Mouse (Mus musculus) small intestine, adult 2 months (tissue): ENCODE data around the gene C1qtnf7. TPM values are rescaled to one million over a fixed set of nuclear protein-coding genes. Genes with fewer than 3 reads are reported as not detected.

ENCODE experiments used
- H3K27ac ChIP-seq: fragments of 200-500 bp; 2 replicates; pipeline ENCODE4 v1.5.1; 2012; ENCODE audit warnings: low read depth, low read length, control low read depth, inconsistent platforms; ENCODE audit not compliant: insufficient read depth
- H3K27me3 ChIP-seq: fragments of 200-500 bp; 2 replicates; pipeline ENCODE4 v1.6.1; 2012; ENCODE audit warnings: mild to moderate bottlenecking, moderate library complexity, low read length, inconsistent platforms; ENCODE audit not compliant: control insufficient read depth, insufficient read depth
- H3K36me3 ChIP-seq: fragments of 200-500 bp; 2 replicates; pipeline ENCODE4 v1.6.1; 2012; ENCODE audit warnings: mild to moderate bottlenecking, low read length, control low read depth, inconsistent platforms; ENCODE audit not compliant: control insufficient read depth, insufficient read depth
- H3K4me1 ChIP-seq: fragments of 200-500 bp; 2 replicates; pipeline ENCODE4 v1.6.1; 2012; ENCODE audit warnings: low read length, inconsistent platforms, mixed read lengths; ENCODE audit not compliant: control insufficient read depth, insufficient read depth, insufficient read length
- H3K4me3 ChIP-seq: fragments of 200-500 bp; 2 replicates; pipeline ENCODE4 v1.5.1; 2012; ENCODE audit warnings: low read depth, mild to moderate bottlenecking, control low read depth, inconsistent platforms, low read length, moderate library complexity
- CTCF ChIP-seq: fragments of 200-500 bp; IDR thresholded peaks from 2 replicates; pipeline ENCODE4 v1.5.1; 2012; ENCODE audit warnings: low read depth, mild to moderate bottlenecking, control low read depth, inconsistent platforms, low read length, moderate library complexity, mixed read lengths; ENCODE audit not compliant: insufficient replicate concordance, insufficient read length; ENCODE audit errors: extremely low read depth
- POLR2A ChIP-seq: fragments of 200-500 bp; IDR thresholded peaks from 2 replicates; pipeline ENCODE4 v1.6.1; 2012; ENCODE audit warnings: low read depth, mild to moderate bottlenecking, control low read depth, inconsistent platforms, low read length, moderate library complexity
- WGBS: fragments of 180-500 bp; shearing (Covaris S2); methylation state at CpG from one replicate; pipeline ENCODE4 v1.1.7; 2018; 5-methylcytosine and 5-hydroxymethylcytosine counted together
- polyA plus RNA-seq: library from polyadenylated mRNA; depleted of rRNA; stranded (reverse); fragments of >200 nt; gene quantifications from 2 replicates; pipeline ENCODE4 v1.2.3, GENCODE M21; 2012

C1qtnf7 gene
- polyA plus RNA-seq, 1 experiment, result 0.58 TPM

DNA sequence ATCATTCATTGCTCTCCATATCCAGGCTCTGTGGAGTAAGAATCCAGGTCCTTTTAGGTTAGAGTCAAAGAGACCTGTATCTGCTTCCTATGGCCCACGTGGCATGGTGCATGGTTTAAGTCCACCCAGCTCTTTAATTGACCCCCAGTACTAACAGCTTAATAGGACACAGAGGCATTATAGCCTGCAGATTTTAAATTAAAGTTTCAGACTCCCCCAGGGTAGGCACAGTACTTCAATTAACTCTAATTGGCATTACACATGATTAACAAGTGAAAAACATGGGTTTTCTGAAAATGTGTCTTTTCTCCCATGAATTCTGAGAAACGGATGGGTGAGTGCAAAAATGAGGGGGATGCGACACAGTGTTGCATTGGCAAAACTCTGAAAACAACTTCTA, 92.7 kb downstream of the C1qtnf7 start:
- H3K36me3 ChIP-seq, result no peaks in the 10 kb centered on the region
- TF ChIP-seq CTCF, result no peak
- no peak for TF ChIP-seq POLR2A
- WGBS, result 80% methylated on average over 3 of the region's 3 CpGs
- no peak overlapping the region for H3K4me3 ChIP-seq
- H3K27me3 ChIP-seq, result no peaks in the 10 kb centered on the region
- no peaks in the 10 kb centered on the region for H3K4me1 ChIP-seq
- H3K27ac ChIP-seq, result no peak overlapping the region

DNA sequence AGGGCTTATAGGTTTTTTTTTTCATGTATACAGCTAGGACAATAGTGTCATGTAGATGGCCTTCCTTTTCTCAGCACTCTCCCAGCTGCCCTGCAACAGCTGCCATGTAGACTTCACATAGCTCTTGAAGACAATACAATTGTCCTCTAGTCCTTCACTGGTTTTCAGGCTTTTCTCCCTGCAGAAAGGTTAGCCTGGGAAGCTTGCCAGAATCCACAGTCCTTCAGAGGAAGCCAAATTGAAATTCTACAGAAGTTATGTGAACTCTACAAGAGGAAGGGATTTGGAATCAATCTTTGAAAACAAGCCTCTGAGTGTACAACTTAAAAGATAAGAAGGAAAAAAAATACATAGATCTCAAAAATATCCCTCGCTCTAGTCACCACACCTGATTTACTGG, 94.4 kb downstream of the C1qtnf7 start:
- TF ChIP-seq POLR2A, result no peak
- TF ChIP-seq CTCF, result no peak
- WGBS, result 73% methylated on average over 1 of the region's 1 CpGs
- no peak overlapping the region for H3K27ac ChIP-seq

DNA sequence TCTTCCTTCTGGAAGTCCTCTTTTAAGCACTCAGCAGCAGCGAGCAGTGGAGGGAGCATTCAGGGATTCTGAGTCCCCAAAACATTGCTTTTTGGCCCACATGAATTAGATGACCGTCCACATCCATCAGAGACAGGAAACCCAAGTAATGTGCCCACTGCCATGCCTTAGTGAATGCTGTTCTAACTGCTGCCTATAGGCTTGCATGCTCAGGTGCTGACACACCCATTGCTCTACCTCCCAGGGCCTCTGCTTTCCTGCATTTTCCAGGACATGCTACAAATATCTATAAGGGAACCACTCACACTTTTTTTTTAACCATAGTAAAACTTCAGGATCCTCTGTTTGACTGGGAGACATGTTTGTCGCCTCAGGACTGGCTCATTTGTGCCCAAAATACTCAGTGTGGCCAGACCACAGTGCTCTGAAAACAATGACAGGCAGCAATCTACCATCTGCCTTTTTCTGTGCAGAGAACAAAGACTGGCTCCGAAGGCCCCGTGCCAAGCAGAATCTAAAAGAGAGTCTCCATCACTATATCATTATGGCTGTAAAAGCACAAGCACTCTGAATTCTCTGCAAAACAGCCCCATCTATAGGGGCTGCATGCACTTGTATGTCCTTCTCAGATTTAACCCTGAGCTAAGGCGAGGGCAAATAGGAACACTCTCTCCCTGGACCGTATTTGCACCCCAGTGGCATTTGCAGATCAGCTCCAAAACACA, 106.4 kb downstream of the C1qtnf7 start:
- no peaks in the 10 kb centered on the region for H3K4me1 ChIP-seq
- no peaks in the 10 kb centered on the region for H3K27me3 ChIP-seq
- no peaks in the 10 kb centered on the region for H3K36me3 ChIP-seq
- H3K27ac ChIP-seq, result no peak overlapping the region
- no peak overlapping the region for H3K4me3 ChIP-seq
- 66% methylated on average over 7 of the region's 7 CpGs for WGBS
- TF ChIP-seq POLR2A (no peak), CTCF (no peak)

More for the DNA sequence above, 94.4 kb downstream of the C1qtnf7 start:
- Histone ChIP-seq H3K4me1 (no peaks in the 10 kb centered on the region), H3K27me3 (no peaks in the 10 kb centered on the region), H3K4me3 (no peak overlapping the region), H3K36me3 (no peaks in the 10 kb centered on the region)

DNA sequence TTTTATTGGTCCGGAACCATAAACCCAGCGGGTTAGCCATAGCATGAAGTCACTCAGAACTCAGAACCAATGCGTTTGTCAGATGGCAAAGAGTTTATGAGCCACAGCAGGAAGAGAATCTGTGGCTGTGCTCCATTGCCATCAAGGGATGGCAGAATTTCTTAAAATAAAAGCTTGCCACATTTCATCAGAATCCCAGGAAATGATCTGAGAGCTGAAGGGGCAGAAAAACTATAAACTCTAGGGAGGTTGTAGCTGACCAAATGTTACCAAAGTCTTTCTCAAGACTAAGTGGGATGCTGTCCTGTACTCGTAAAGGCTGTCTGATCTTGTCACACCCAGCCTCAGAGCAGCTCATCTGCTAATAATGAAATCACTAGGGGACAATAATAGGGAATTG, 110.1 kb downstream of the C1qtnf7 start:
- no peaks in the 10 kb centered on the region for H3K4me1 ChIP-seq
- no peaks in the 10 kb centered on the region for H3K36me3 ChIP-seq
- TF ChIP-seq CTCF (no peak), POLR2A (no peak)
- H3K4me3 ChIP-seq, result no peak overlapping the region
- no peak overlapping the region for H3K27ac ChIP-seq
- no peaks in the 10 kb centered on the region for H3K27me3 ChIP-seq
- 71% methylated on average over 4 of the region's 4 CpGs for WGBS

DNA sequence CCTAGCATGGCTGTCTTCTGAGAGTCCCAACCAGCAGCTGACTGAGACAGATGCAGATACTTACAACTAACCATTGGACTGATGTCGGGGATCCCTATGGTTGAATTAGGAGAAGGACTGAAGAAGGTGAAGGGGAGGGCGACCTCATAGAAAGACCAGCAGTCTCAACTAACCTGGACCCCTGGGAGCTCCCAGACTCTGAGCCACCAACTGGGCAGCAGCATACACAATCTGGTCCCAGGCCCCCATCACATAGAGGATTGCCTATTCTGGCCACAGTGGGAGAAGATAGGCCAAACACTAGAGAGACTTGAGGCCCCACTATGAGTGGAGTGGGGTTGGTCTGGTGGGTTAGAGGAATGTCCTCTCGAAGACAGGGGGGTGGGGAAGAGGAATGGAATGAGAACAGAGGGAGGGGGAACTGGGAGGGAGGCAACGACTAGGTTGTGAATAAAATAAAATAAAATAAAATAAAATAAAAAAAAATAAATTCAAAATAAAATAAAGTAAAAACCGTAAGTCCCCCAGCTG, 118.8 kb downstream of the C1qtnf7 start:
- TF ChIP-seq POLR2A, result no peak
- TF ChIP-seq CTCF, result no peak
- 75% methylated on average over 5 of the region's 5 CpGs for WGBS
- no peak overlapping the region for H3K4me3 ChIP-seq
- no peak overlapping the region for H3K27ac ChIP-seq
- H3K4me1 ChIP-seq, result no peaks in the 10 kb centered on the region
- H3K27me3 ChIP-seq, result no peaks in the 10 kb centered on the region
- H3K36me3 ChIP-seq, result no peaks in the 10 kb centered on the region

DNA sequence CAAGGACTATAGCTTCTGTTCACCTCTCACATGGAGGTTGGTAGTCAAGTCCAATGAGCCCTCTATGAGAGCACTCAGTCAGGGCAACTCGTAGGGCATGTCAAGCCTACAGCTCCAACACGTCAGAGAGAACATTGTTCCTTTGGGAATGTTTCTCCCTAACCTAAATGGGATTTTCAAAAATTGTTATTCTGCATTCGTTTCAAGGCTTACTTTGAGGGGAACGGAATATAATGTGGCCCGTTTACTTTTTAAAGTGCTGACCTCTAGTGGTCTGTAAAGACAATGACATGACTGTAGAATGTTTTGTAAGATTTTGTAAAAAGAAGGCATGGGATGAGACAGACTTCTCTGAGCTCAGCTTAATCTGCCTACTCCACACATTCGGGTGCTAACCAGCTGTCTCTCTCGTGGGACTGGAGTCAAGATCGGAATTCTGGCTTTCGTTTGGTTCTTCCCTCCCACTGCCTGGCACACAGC, 119.3 kb downstream of the C1qtnf7 start:
- TF ChIP-seq CTCF (peak; percentile 5; the same call in 1 of the 2 replicates), POLR2A (no peak)
- no peaks in the 10 kb centered on the region for H3K27me3 ChIP-seq
- H3K36me3 ChIP-seq, result no peaks in the 10 kb centered on the region
- WGBS, result 31% methylated on average over 9 of the region's 9 CpGs
- H3K4me3 ChIP-seq, result no peak overlapping the region
- H3K27ac ChIP-seq, result no peak overlapping the region
- H3K4me1 ChIP-seq, result no peaks in the 10 kb centered on the region

DNA sequence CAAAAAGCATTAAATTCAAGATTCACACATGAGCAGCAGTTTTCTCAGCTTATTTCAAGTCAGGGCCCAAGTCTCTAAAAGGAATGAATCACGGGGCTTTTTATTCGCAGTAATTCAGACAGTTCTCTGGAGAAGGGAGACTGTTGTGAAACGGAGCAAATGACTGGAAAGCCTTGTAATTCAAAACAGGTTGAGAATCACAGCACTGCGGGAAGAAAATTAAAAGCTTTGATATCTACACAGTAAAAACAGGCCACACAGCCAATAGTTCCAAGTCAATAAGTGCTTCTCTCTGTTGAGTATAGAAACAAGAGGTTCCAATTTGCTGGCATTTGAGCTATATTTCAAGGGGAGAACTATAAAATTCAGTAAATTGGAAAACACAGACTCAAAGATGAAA, 129.7 kb downstream of the C1qtnf7 start:
- no peak for TF ChIP-seq CTCF
- TF ChIP-seq POLR2A, result no peak
- Histone ChIP-seq H3K27ac (no peak overlapping the region), H3K4me3 (no peak overlapping the region), H3K4me1 (no peaks in the 10 kb centered on the region), H3K36me3 (no peaks in the 10 kb centered on the region), H3K27me3 (no peaks in the 10 kb centered on the region)
- WGBS, result 82% methylated on average over 4 of the region's 4 CpGs
